Mouse (Mus musculus) cerebellum, adult 2 months (tissue): Measurements from ENCODE around the gene Mfrp. TPM values are rescaled to one million over a fixed set of nuclear protein-coding genes. Genes with fewer than 3 reads are reported as not detected.

Experiments used
- DNase-seq, 2 experiments: peaks; one replicate each; pipeline ENCODE4 v3.0.0; 2021
- H3K27ac ChIP-seq: fragments of 200-500 bp; 2 replicates; pipeline ENCODE4 v1.5.1; 2012; ENCODE audit warnings: low read length, control low read depth, inconsistent platforms; ENCODE audit not compliant: insufficient read depth
- H3K27me3 ChIP-seq: fragments of 200-500 bp; 2 replicates; pipeline ENCODE4 v1.6.1; 2012; ENCODE audit warnings: inconsistent platforms, mild to moderate bottlenecking, low read length, moderate library complexity; ENCODE audit not compliant: control insufficient read depth, insufficient read depth
- H3K4me1 ChIP-seq: fragments of 200-500 bp; 2 replicates; pipeline ENCODE4 v1.6.1; 2011; ENCODE audit warnings: low read length; ENCODE audit not compliant: control insufficient read depth, insufficient read depth
- H3K4me3 ChIP-seq: fragments of 200-500 bp; replicated peaks from 2 replicates; pipeline ENCODE3; 2011; ENCODE audit warnings: mild to moderate bottlenecking, low read depth, low read length, control low read depth; ENCODE audit not compliant: insufficient read depth
- CTCF ChIP-seq: fragments of 200-500 bp; IDR thresholded peaks from 2 replicates; pipeline ENCODE4 v1.5.1; 2011; ENCODE audit warnings: low read depth, mild to moderate bottlenecking, control low read depth, low read length, moderate library complexity, borderline replicate concordance; ENCODE audit not compliant: insufficient read depth
- POLR2A ChIP-seq: fragments of 200-500 bp; IDR thresholded peaks from 2 replicates; pipeline ENCODE4 v1.6.1; 2011; ENCODE audit warnings: low read length, control low read depth, borderline replicate concordance; ENCODE audit not compliant: insufficient read depth
- WGBS: fragments of 180-500 bp; shearing (Covaris S2); methylation state at CpG from one replicate; pipeline ENCODE4 v1.1.7; 2018; 5-methylcytosine and 5-hydroxymethylcytosine counted together
- polyA plus RNA-seq: library from polyadenylated mRNA; depleted of rRNA; stranded (reverse); fragments of >200 nt; gene quantifications from 2 replicates; pipeline ENCODE4 v1.2.3, GENCODE M21; 2012

The Mfrp gene
- polyA plus RNA-seq, 1 experiment = 2.7 TPM

GRCm38 (mm10) chr9:44069252-44069651, 32.3 kb upstream of the Mfrp start:
- no peak for TF ChIP-seq POLR2A
- no peak for TF ChIP-seq CTCF
- H3K27me3 ChIP-seq = no peaks in the 10 kb centered on the region
- 56% methylated on average over 7 of the region's 7 CpGs for WGBS
- DNase-seq = no peak
- peaks cover 28% of the 10 kb centered on the region for H3K4me1 ChIP-seq
- no peak overlapping the region for H3K4me3 ChIP-seq
- H3K27ac ChIP-seq = no peak overlapping the region

GRCm38 (mm10) chr9:44070113-44070843, 31.3 kb upstream of the Mfrp start:
- no peak for DNase-seq
- no peak overlapping the region for H3K27ac ChIP-seq

GRCm38 (mm10) chr9:44070844-44071231, 30.7 kb upstream of the Mfrp start:
- TF ChIP-seq POLR2A (no peak), CTCF (no peak)
- no peak overlapping the region for H3K4me3 ChIP-seq
- no peaks in the 10 kb centered on the region for H3K27me3 ChIP-seq
- WGBS = 79% methylated on average over 8 of the region's 8 CpGs
- H3K27ac ChIP-seq = no peak overlapping the region
- peaks cover 37% of the 10 kb centered on the region for H3K4me1 ChIP-seq
- no peak for DNase-seq

More at GRCm38 (mm10) chr9:44070113-44070843, 31.3 kb upstream of the Mfrp start:
- no peak overlapping the region for H3K4me3 ChIP-seq
- TF ChIP-seq POLR2A (no peak), CTCF (no peak)
- WGBS = 91% methylated on average over 14 of the region's 14 CpGs
- H3K4me1 ChIP-seq = peaks cover 33% of the 10 kb centered on the region
- no peaks in the 10 kb centered on the region for H3K27me3 ChIP-seq

GRCm38 (mm10) chr9:44071914-44072598, 29.5 kb upstream of the Mfrp start:
- WGBS = 34% methylated on average over 11 of the region's 11 CpGs
- Histone ChIP-seq H3K27me3 (no peaks in the 10 kb centered on the region), H3K4me3 (no peak overlapping the region), H3K27ac (peak overlapping the region; percentile 26; the same call in 1 of the 2 replicates), H3K4me1 (peaks cover 47% of the 10 kb centered on the region)
- no peak for TF ChIP-seq CTCF
- no peak for TF ChIP-seq POLR2A
- peak in 1 of 2 experiments; percentile 46 for DNase-seq

- DNase-seq = peak in 1 of 2 experiments; percentile 37
- 36% methylated on average over 4 of the region's 4 CpGs for WGBS
- TF ChIP-seq POLR2A = no peak
- TF ChIP-seq CTCF = no peak
- peak overlapping the region; percentile 26; the same call in 1 of the 2 replicates for H3K27ac ChIP-seq
- H3K27me3 ChIP-seq = no peaks in the 10 kb centered on the region
- peaks cover 52% of the 10 kb centered on the region for H3K4me1 ChIP-seq
- H3K4me3 ChIP-seq = no peak overlapping the region
Observed at GRCm38 (mm10) chr9:44072599-44072915, 29.0 kb upstream of the Mfrp start.

GRCm38 (mm10) chr9:44073115-44073514, 28.4 kb upstream of the Mfrp start:
- DNase-seq = peak; percentile 73 to 79
- TF ChIP-seq CTCF (no peak), POLR2A (no peak)
- H3K27ac ChIP-seq = peak overlapping the region; percentile 49; the same call in 1 of the 2 replicates
- H3K27me3 ChIP-seq = no peaks in the 10 kb centered on the region
- H3K4me3 ChIP-seq = peak overlapping the region; percentile 3
- H3K4me1 ChIP-seq = peaks cover 53% of the 10 kb centered on the region
- WGBS = 14% methylated on average over 5 of the region's 5 CpGs

- no peak overlapping the region for H3K4me3 ChIP-seq
- peaks cover 63% of the 10 kb centered on the region for H3K4me1 ChIP-seq
- no peaks in the 10 kb centered on the region for H3K27me3 ChIP-seq
- TF ChIP-seq POLR2A = no peak
- TF ChIP-seq CTCF = peak; percentile 49; the same call in 1 of the 2 replicates
- peak; percentile 46 to 52 for DNase-seq
- 71% methylated on average over 9 of the region's 9 CpGs for WGBS
- H3K27ac ChIP-seq = no peak overlapping the region
Observed at GRCm38 (mm10) chr9:44074395-44075275, 26.9 kb upstream of the Mfrp start.
